Comparison of ENCODE assay signal across 9 mouse cellular contexts in the genomic region with DNA sequence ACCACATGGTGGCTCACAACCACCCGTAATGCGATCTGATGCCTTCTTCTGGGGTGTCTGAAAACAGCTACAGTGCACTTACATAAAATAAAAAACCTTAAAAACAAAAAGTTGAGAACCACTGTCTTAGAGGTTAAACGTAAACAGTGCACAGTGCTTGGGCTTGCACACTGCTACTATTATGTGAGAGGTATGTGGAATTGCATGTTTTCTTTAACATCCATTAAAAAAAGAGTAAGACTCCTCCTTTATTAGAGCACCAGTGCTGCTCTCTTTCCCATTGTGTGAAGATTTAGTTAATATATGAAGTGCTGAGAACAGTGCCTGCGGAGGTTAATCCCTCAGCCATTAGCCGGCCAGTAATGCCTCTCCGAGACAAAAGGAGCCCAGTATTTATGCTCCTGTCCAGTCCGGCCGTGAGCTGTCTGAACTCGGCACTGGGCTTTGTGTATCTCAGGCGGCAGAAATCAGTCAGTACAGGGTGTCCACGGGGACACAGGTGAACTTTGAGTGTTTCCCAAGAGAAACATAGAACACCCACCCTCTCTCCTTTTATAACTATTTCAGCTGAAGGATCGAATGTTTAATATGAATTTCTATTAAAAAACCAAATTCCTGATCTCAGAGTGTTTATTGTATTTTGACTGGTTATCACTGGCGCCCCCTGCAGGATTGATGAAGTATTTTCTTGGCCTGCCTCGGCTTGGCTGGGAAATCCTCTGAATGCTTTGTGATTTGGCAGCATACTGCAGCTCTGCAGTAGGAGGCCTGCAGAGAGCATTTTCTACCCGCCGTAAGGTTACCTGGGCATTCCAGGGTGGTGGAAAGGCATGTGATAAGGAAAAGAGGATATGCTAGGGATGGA. TPM values are rescaled to one million over a fixed set of nuclear protein-coding genes. Genes with fewer than 3 reads are reported as not detected.
DNase-seq lines count a peak whose midpoint lies in the region; ATAC-seq and TF ChIP-seq lines count a peak whose summit lies in the region.
"Had no signal": no experiment of that assay in that cellular context is flagged by ENCODE, and none has a peak within 500 bp of the region (broad histone marks: within the 10 kb centered on the region; RNA-seq: fewer than 3 reads in every experiment).

No protein-coding gene starts in this region.

- H3K9ac ChIP-seq in embryonic facial prominence, embryonic 11.5 days (replicated peaks; ENCODE audit: low read length) = no peak overlapping the region
- no peak overlapping the region for H3K9ac ChIP-seq in liver, embryonic 14.5 days (replicated peaks)
- H3K9ac ChIP-seq: stomach, embryonic 15.5 days had no signal

- peak; percentile 24; the same call in 1 of the 2 replicates for ATAC-seq in embryonic facial prominence, embryonic 11.5 days (replicated peaks; ENCODE audit: insufficient number of reproducible peaks, low FRiP score, low TSS enrichment, low read depth)
- ATAC-seq in liver, embryonic 14.5 days (ENCODE audit: insufficient read depth) = no peak
- ATAC-seq in neutrophil, adult 5-6 weeks (ENCODE audit: extremely low read depth, insufficient number of reproducible peaks, low FRiP score, poor library complexity, severe bottlenecking) = peak; percentile 71

- DNase-seq in CD4-positive, CD25-positive, alpha-beta regulatory T cell, adult 2 months (ENCODE audit: low read depth, low spot score) = peak; percentile 78
- DNase-seq in adipocyte (ENCODE audit: low spot score) = peak; percentile 74
- peak; percentile 60 for DNase-seq in embryonic facial prominence, embryonic 11.5 days (ENCODE audit: low spot score)
- DNase-seq in heart, postnatal 36 days = peak; percentile 57 to 61
- DNase-seq in kidney, postnatal 36 days = peak; percentile 64 to 79
- peak in 1 of 3 experiments; percentile 9 for DNase-seq in liver, embryonic 14.5 days (ENCODE audit: low read depth in 3 of 3, low spot score in 3 of 3)
- peak; percentile 37 for DNase-seq in yolk sac, embryonic 10.5 days (ENCODE audit: low spot score)

- intact Hi-C loops in heart, postnatal 36 days (cut with DNase I) = loop anchor here (1.0 to 5.0 kb wide), 4 partner anchors 41 to 379 kb away; no protein-coding TSS in a partner anchor

- H3K9me3 ChIP-seq in embryonic facial prominence, embryonic 11.5 days (replicated peaks; ENCODE audit: control insufficient read depth, low read length) = no peaks in the 10 kb centered on the region
- H3K9me3 ChIP-seq in liver, embryonic 14.5 days (ENCODE audit: control insufficient read depth, low read length) = no peaks in the 10 kb centered on the region
- H3K9me3 ChIP-seq: stomach, embryonic 15.5 days had no signal

- H3K4me3 ChIP-seq in embryonic facial prominence, embryonic 11.5 days (ENCODE audit: low read depth, low read length) = no peak overlapping the region
- no peak overlapping the region for H3K4me3 ChIP-seq in liver, embryonic 14.5 days (ENCODE audit: insufficient read depth in 1 of 2, low read depth in 2 of 2, low read length in 2 of 2)
- H3K4me3 ChIP-seq: stomach, embryonic 15.5 days had no signal

- 65% methylated on average over 16 of the region's 16 CpGs for WGBS in embryonic facial prominence, embryonic 11.5 days
- 65% methylated on average over 16 of the region's 16 CpGs for WGBS in liver, embryonic 14.5 days (ENCODE audit: insufficient replicate concordance)

- peak; percentile 63 for TF ChIP-seq CTCF in liver, embryonic 14.5 days (IDR thresholded peaks at IDR 0.05; ENCODE audit: low read depth)

- no peak overlapping the region for H3K4me2 ChIP-seq in embryonic facial prominence, embryonic 11.5 days (ENCODE audit: low read depth, low read length)
- H3K4me2 ChIP-seq in liver, embryonic 14.5 days (ENCODE audit: low read depth) = no peak overlapping the region
- H3K4me2 ChIP-seq: stomach, embryonic 15.5 days had no signal

- H3K27me3 ChIP-seq in embryonic facial prominence, embryonic 11.5 days (ENCODE audit: control insufficient read depth, insufficient read depth, low read length) = no peaks in the 10 kb centered on the region
- H3K27me3 ChIP-seq in liver, embryonic 14.5 days (ENCODE audit: control insufficient read depth, insufficient read depth, low read length) = no peaks in the 10 kb centered on the region
- H3K27me3 ChIP-seq: stomach, embryonic 15.5 days had no signal

- H3K27ac ChIP-seq in embryonic facial prominence, embryonic 11.5 days (replicated peaks; ENCODE audit: low read depth, low read length) = no peak overlapping the region
- no peak overlapping the region for H3K27ac ChIP-seq in liver, embryonic 14.5 days
- H3K27ac ChIP-seq: stomach, embryonic 15.5 days had no signal

- H3K4me1 ChIP-seq in embryonic facial prominence, embryonic 11.5 days (ENCODE audit: control insufficient read depth, insufficient read depth, low read length) = no peaks in the 10 kb centered on the region
- H3K4me1 ChIP-seq in liver, embryonic 14.5 days (replicated peaks; ENCODE audit: control insufficient read depth in 2 of 2, insufficient read depth in 2 of 2, low read length in 1 of 2) = no peaks in the 10 kb centered on the region; a peak in 1 of 4 replicates
- H3K4me1 ChIP-seq: stomach, embryonic 15.5 days had no signal

- H3K36me3 ChIP-seq in embryonic facial prominence, embryonic 11.5 days (replicated peaks; ENCODE audit: control insufficient read depth, insufficient read depth, low read depth, low read length) = no peaks in the 10 kb centered on the region
- H3K36me3 ChIP-seq in liver, embryonic 14.5 days (replicated peaks; ENCODE audit: control insufficient read depth, insufficient read depth, low read depth) = no peaks in the 10 kb centered on the region
- H3K36me3 ChIP-seq: stomach, embryonic 15.5 days had no signal

- TF ChIP-seq EP300 in liver, embryonic 14.5 days (IDR thresholded peaks at IDR 0.05; ENCODE audit: low read depth) = no peak

RNA-seq across cellular contexts. Expression of a gene that starts 0.9 kb away (rescaled TPM):
- polyA plus RNA-seq in embryonic facial prominence, embryonic 11.5 days (2014; fragmentation: Nextera tagmentation; extraction: Ambion mirVana) = 17.3 and 25.4 TPM in 2 replicates
- 10 to 100 TPM; 17.6 to 18.7 TPM for total RNA-seq in heart, postnatal 36 days (2021)
- polyA plus RNA-seq in liver, embryonic 14.5 days (2012; rRNA removed) = 2.3 and 3.5 TPM in 2 replicates
- 6.8 and 9.0 TPM in 2 replicates for polyA plus RNA-seq in liver, embryonic 14.5 days (2014; fragmentation: Nextera tagmentation; extraction: Ambion mirVana)
- 40.6 and 46.4 TPM in 2 replicates for total RNA-seq in neutrophil, adult 5-6 weeks (2017)
